Mouse (Mus musculus) limb, embryonic 15.5 days (tissue): ENCODE measurements around the gene Wdr38. TPM values are rescaled to one million over a fixed set of nuclear protein-coding genes. Genes with fewer than 3 reads are reported as not detected.

Source experiments
- ATAC-seq: fragments of 200-750 bp; cut with Nextera tagmentation; 2 replicates; pipeline ENCODE4 v1.8.0; 2017; ENCODE audit warnings: low read depth, moderate TSS enrichment; ENCODE audit not compliant: insufficient number of reproducible peaks, low FRiP score, low TSS enrichment
- H3K27ac ChIP-seq: fragments of 300-500 bp; sonication (generic); 2 replicates; pipeline ENCODE4 v1.5.1; 2015; ENCODE audit warnings: moderate library complexity, mild to moderate bottlenecking, inconsistent platforms
- H3K27me3 ChIP-seq: fragments of 300-500 bp; sonication (generic); 2 replicates; pipeline ENCODE4 v1.6.1; 2015; ENCODE audit warnings: inconsistent platforms
- H3K36me3 ChIP-seq: fragments of 300-500 bp; sonication (generic); 2 replicates; pipeline ENCODE4 v1.6.1; 2015; ENCODE audit warnings: inconsistent platforms
- H3K4me1 ChIP-seq: fragments of 300-500 bp; sonication (generic); 2 replicates; pipeline ENCODE4 v1.6.1; 2015; ENCODE audit warnings: inconsistent platforms
- H3K4me2 ChIP-seq: fragments of 300-500 bp; sonication (generic); 2 replicates; pipeline ENCODE4 v1.6.1; 2015; ENCODE audit warnings: mild to moderate bottlenecking, inconsistent platforms
- H3K4me3 ChIP-seq: fragments of 300-500 bp; sonication (generic); 2 replicates; pipeline ENCODE4 v1.5.1; 2015; ENCODE audit warnings: mild to moderate bottlenecking, inconsistent platforms
- H3K9ac ChIP-seq: fragments of 300-500 bp; sonication (generic); 2 replicates; pipeline ENCODE4 v1.6.1; 2015; ENCODE audit warnings: inconsistent platforms
- H3K9me3 ChIP-seq: fragments of 300-500 bp; sonication (generic); 2 replicates; pipeline ENCODE4 v1.6.1; 2016; ENCODE audit warnings: inconsistent platforms
- WGBS: fragments of 180-500 bp; shearing (Covaris S2); methylation state at CpG from one replicate; pipeline ENCODE4 v1.1.7; 2015; 5-methylcytosine and 5-hydroxymethylcytosine counted together
- polyA plus RNA-seq: library from polyadenylated mRNA; unstranded; fragments of >200 nt; fragmentation: Nextera tagmentation; extraction: Ambion mirVana; gene quantifications from 2 replicates; pipeline ENCODE4 v1.2.1, GENCODE M21; 2015

The Wdr38 gene
- polyA plus RNA-seq, result 1.5 and 1.7 TPM in 2 replicates

DNA sequence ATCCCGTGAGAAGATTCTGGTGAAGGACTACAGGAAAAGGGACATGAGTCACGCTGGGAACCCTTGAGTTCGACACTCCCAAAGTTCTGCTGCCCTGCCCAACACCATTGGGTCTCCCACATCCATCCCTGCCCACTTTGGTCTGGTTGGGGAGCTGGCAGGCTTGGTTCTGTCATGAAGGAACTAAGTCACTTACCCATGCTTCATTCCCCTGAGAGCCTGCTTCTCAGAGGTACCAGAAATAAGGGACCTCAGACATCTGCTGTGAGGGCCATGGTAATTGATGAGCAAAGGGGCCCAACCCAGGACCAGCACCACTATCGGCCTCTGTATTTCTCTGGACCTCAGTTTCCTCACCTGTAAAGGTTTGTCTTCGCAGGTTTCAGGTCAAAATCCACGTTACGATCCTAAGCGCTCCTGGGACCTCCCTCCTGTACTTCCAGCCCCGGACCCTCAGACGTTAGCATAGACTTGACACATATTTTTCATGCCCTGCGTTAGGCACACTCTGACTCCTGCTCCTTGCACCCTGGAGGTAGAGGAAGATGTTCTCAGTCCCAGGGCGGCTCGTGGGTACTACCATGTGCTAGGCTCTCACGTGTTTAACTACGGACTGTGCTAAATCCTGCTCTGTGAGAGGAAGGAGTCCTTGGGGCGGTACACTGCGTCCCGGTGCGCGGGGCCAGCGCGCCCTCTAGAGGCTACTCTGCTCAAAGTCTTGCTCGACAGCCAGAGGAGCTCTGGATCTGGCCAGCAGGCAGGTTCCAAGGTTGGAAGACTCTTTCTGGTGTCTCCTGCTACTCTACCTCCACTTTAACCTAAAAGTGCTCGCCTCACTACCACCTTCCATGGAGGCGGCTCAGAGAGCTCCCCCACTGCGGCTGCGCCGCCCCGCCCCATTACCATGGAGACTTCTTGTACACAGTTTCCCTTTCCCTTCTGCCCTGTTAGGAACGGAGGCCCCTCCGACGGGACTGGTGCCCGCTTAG lies at the start of gene Wdr38:
TSS of gene Wdr38 (plus strand) at position 91 of the 989 bp plus-strand sequence.
- Histone ChIP-seq H3K36me3 (peaks cover 32% of the 10 kb centered on the region), H3K9ac (peak within 1 kb of the TSS; percentile 37), H3K4me2 (peak within 1 kb of the TSS; percentile 63), H3K27ac (0 out of 2 replicates have a peak within 1 kb of the TSS, but pooled peaks have one; percentile 55), H3K4me3 (peak within 1 kb of the TSS; percentile 48), H3K27me3 (no peaks in the 10 kb centered on the region), H3K4me1 (peaks cover 17% of the 10 kb centered on the region), H3K9me3 (no peaks in the 10 kb centered on the region)
- WGBS, result 13% methylated on average over 33 of the region's 33 CpGs
- peak; percentile 87 for ATAC-seq

DNA sequence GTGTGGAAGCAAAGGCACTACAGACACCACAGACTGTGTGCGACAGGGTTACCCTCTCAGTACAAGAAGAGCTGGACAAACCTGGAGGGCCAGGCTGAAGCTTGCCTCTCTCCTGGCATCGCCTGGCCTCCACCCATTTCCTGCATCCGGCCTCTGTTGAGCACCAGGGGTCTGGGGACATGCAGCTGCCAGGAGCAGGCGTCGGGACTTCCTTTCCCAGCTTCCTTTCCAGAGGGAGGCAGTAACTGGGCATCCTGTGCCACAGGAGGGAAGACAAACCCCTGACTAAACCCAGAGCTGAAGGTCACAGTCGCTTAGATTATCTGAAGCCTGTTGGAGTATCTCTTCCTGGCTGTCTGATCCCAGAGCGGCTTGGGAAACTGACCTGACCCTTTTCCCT lies 49.7 kb upstream of the Wdr38 start:
- H3K9me3 ChIP-seq, result no peaks in the 10 kb centered on the region
- WGBS, result 60% methylated on average over 7 of the region's 7 CpGs
- no peak overlapping the region for H3K4me3 ChIP-seq
- H3K36me3 ChIP-seq, result no peaks in the 10 kb centered on the region
- H3K9ac ChIP-seq, result no peak overlapping the region
- H3K27me3 ChIP-seq, result no peaks in the 10 kb centered on the region
- no peak overlapping the region for H3K27ac ChIP-seq
- 0 out of 2 replicates have a peak, but pooled peaks cover 4% of the 10 kb centered on the region for H3K4me1 ChIP-seq
- H3K4me2 ChIP-seq, result no peak overlapping the region
- no peak for ATAC-seq

DNA sequence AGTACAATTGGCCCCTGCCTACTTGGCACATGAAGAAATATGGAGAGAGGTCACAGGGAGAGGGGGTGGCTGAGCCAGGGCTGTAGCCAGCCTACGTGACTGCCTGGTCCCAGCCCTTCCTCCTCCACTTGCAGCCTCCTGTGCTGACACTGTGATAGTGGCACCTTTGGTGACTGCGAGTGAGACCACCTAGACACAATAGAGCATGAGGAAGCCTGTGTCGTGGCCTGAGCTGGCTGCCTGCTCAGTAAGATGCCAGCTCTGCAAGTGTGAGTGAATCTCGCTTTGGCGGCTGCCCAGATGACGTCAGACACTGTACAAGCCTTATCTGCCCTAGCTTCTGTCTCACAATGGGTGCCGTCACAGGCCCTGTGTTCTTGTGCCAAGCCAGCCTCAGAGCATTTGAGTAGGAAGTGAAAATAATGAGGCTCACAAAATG lies 47.0 kb upstream of the Wdr38 start:
- Histone ChIP-seq H3K4me3 (no peak overlapping the region), H3K9ac (no peak overlapping the region), H3K36me3 (no peaks in the 10 kb centered on the region), H3K9me3 (no peaks in the 10 kb centered on the region), H3K27ac (no peak overlapping the region), H3K27me3 (no peaks in the 10 kb centered on the region), H3K4me1 (0 out of 2 replicates have a peak, but pooled peaks cover 4% of the 10 kb centered on the region), H3K4me2 (no peak overlapping the region)
- ATAC-seq, result 0 out of 2 replicates have a peak, but pooled peaks have one; percentile 42
- WGBS, result 61% methylated on average over 7 of the region's 7 CpGs

GRCm38 (mm10) chr2:38953152-38953883 lies 44.0 kb upstream of the Wdr38 start:
- Histone ChIP-seq H3K4me2 (no peak overlapping the region), H3K27ac (no peak overlapping the region), H3K27me3 (no peaks in the 10 kb centered on the region), H3K4me3 (no peak overlapping the region), H3K36me3 (no peaks in the 10 kb centered on the region), H3K9me3 (no peaks in the 10 kb centered on the region), H3K4me1 (0 out of 2 replicates have a peak, but pooled peaks cover 4% of the 10 kb centered on the region), H3K9ac (no peak overlapping the region)
- 61% methylated on average over 5 of the region's 5 CpGs for WGBS
- no peak for ATAC-seq

DNA sequence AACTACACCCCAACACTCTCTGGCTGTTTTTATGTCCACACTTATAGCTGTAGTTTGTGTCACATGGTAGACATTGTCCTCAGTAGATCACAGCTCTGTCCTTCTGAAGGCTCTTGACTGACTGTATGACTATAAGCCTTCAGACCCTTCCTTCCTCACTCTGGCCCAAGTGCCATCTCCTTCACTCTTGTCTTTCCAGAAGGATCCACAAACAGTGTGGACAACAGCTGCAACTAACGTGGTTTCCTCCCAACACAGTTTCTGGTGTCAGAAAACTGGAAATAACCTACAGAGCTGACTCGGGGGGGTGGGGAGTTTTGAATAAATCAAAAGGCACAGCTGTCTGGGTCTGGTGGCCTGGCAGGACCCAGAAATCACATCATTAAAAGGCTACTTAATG lies 41.2 kb upstream of the Wdr38 start:
- Histone ChIP-seq H3K27ac (no peak overlapping the region), H3K4me3 (no peak overlapping the region), H3K9me3 (no peaks in the 10 kb centered on the region), H3K36me3 (no peaks in the 10 kb centered on the region), H3K9ac (no peak overlapping the region), H3K4me2 (no peak overlapping the region), H3K27me3 (no peaks in the 10 kb centered on the region), H3K4me1 (0 out of 2 replicates have a peak, but pooled peaks cover 3% of the 10 kb centered on the region)
- no peak for ATAC-seq
- 59% methylated on average over 2 of the region's 2 CpGs for whole genome bisulfite sequencing

- H3K27ac ChIP-seq, result no peak overlapping the region
- ATAC-seq, result no peak
- H3K27me3 ChIP-seq, result no peaks in the 10 kb centered on the region
- H3K36me3 ChIP-seq, result no peaks in the 10 kb centered on the region
- no peak overlapping the region for H3K4me3 ChIP-seq
- no peaks in the 10 kb centered on the region for H3K4me1 ChIP-seq
- no peaks in the 10 kb centered on the region for H3K9me3 ChIP-seq
- H3K4me2 ChIP-seq, result no peak overlapping the region
- 79% methylated on average over 5 of the region's 5 CpGs for WGBS
- no peak overlapping the region for H3K9ac ChIP-seq
Observed at GRCm38 (mm10) chr2:38957671-38958223, 39.5 kb upstream of the Wdr38 start.

- H3K9me3 ChIP-seq, result no peaks in the 10 kb centered on the region
- 12% methylated on average over 4 of the region's 4 CpGs for WGBS
- no peak for ATAC-seq
Observed at GRCm38 (mm10) chr2:38964198-38964597, 33.1 kb upstream of the Wdr38 start.

GRCm38 (mm10) chr2:38969650-38970049 lies 27.6 kb upstream of the Wdr38 start:
- Histone ChIP-seq H3K27me3 (no peaks in the 10 kb centered on the region), H3K9ac (no peak overlapping the region), H3K4me1 (no peaks in the 10 kb centered on the region), H3K36me3 (no peaks in the 10 kb centered on the region), H3K4me3 (no peak overlapping the region), H3K4me2 (no peak overlapping the region), H3K9me3 (no peaks in the 10 kb centered on the region), H3K27ac (no peak overlapping the region)
- WGBS, result 87% methylated on average over 2 of the region's 2 CpGs
- ATAC-seq, result no peak

More at GRCm38 (mm10) chr2:38964198-38964597, 33.1 kb upstream of the Wdr38 start:
- H3K4me2 ChIP-seq, result no peak overlapping the region
- no peaks in the 10 kb centered on the region for H3K36me3 ChIP-seq
- no peak overlapping the region for H3K27ac ChIP-seq
- H3K4me3 ChIP-seq, result no peak overlapping the region
- no peaks in the 10 kb centered on the region for H3K4me1 ChIP-seq
- no peaks in the 10 kb centered on the region for H3K27me3 ChIP-seq
- no peak overlapping the region for H3K9ac ChIP-seq

- Histone ChIP-seq H3K9me3 (no peaks in the 10 kb centered on the region), H3K27ac (no peak overlapping the region), H3K4me2 (no peak overlapping the region), H3K27me3 (no peaks in the 10 kb centered on the region), H3K4me1 (no peaks in the 10 kb centered on the region), H3K9ac (no peak overlapping the region), H3K36me3 (no peaks in the 10 kb centered on the region), H3K4me3 (no peak overlapping the region)
- WGBS, result 63% methylated on average over 5 of the region's 5 CpGs
- no peak for ATAC-seq
Observed at GRCm38 (mm10) chr2:38970057-38970456, 27.2 kb upstream of the Wdr38 start.

DNA sequence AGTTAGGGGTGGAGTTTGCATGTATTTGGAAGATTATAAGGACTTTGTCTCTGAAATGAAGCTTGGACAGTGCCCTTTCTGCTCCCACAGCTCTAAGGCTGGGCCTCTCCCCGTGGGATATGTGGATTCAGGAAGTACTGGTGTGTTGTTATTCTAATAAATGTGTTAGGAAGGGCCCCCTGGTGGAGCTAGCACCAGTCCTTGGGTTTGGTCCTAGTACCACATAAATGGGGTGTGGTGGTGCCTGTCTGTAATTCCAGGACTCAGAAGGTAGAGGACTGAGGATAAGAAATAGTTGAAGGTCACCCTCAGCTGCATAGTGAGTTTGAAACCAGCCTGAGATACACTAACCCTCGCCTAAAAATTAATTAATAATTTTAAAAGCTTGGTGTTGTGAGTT lies 24.1 kb upstream of the Wdr38 start:
- no peaks in the 10 kb centered on the region for H3K36me3 ChIP-seq
- H3K27ac ChIP-seq, result no peak overlapping the region
- no peaks in the 10 kb centered on the region for H3K9me3 ChIP-seq
- no peaks in the 10 kb centered on the region for H3K4me1 ChIP-seq
- H3K9ac ChIP-seq, result no peak overlapping the region
- 33% methylated on average over 2 of the region's 2 CpGs for whole genome bisulfite sequencing
- H3K4me2 ChIP-seq, result no peak overlapping the region
- no peak overlapping the region for H3K4me3 ChIP-seq
- H3K27me3 ChIP-seq, result no peaks in the 10 kb centered on the region
- ATAC-seq, result no peak

DNA sequence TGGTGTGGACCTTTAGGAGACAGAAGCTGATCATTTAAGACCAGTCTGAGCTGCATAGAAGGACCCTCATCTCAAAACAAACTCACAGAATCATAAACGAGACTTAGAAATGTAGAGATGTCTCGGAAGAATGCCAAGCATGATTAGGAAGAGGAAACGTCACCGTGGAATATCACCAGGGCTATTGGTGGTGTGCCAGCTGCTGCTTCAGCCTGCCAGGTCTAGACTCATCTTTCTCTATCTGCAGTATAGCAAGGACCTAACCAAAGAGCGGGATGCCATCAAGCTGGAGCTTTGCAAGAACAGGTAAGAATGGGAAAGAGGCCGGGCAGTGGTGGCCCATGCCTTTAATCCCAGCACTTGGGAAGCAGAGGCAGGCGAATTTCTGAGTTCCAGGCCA lies 23.6 kb upstream of the Wdr38 start:
- H3K4me2 ChIP-seq, result no peak overlapping the region
- no peaks in the 10 kb centered on the region for H3K9me3 ChIP-seq
- no peaks in the 10 kb centered on the region for H3K36me3 ChIP-seq
- H3K9ac ChIP-seq, result no peak overlapping the region
- no peaks in the 10 kb centered on the region for H3K4me1 ChIP-seq
- no peaks in the 10 kb centered on the region for H3K27me3 ChIP-seq
- 70% methylated on average over 7 of the region's 7 CpGs for WGBS
- no peak for ATAC-seq
- no peak overlapping the region for H3K27ac ChIP-seq
- H3K4me3 ChIP-seq, result no peak overlapping the region
